Mouse (Mus musculus): ENCODE results near the gene Rab37.

Rab37 gene

GRCm38 (mm10) chr11:115129508-115130126 is 38.4 kb downstream of the Rab37 start:
- in situ Hi-C loops (cut with MseI, MboI) = loop anchor here in 1 of 2 experiments (25.0 kb wide), 1 partner anchor 142 kb away; the partner anchor contains the start of gene Cd300ld

GRCm38 (mm10) chr11:115131768-115132381 is 40.6 kb downstream of the Rab37 start:
- in situ Hi-C loops (cut with MseI, MboI) = loop anchor here in 1 of 2 experiments (25.0 kb wide), 1 partner anchor 145 kb away; the partner anchor contains the start of gene Cd300ld

- in situ Hi-C loops (cut with MseI, MboI) = loop anchor here in 1 of 2 experiments (25.0 kb wide), 1 partner anchor 146 kb away; the partner anchor contains the start of gene Cd300ld
Observed at GRCm38 (mm10) chr11:115133800-115134199, 42.6 kb downstream of the Rab37 start, which contains the start of gene Cd300lf. Gene Cd300lf, minus strand, starts transcription at chr11:115133992.

GRCm38 (mm10) chr11:115138597-115139262 is 47.5 kb downstream of the Rab37 start:
- in situ Hi-C loops (cut with MseI, MboI) = loop anchor here in 1 of 2 experiments (25.0 kb wide), 1 partner anchor 151 kb away; the partner anchor contains the start of gene Cd300ld

- in situ Hi-C loops (cut with MseI, MboI) = loop anchor here in 1 of 2 experiments (25.0 kb wide), 1 partner anchor 155 kb away; the partner anchor contains the start of gene Cd300ld
Observed at GRCm38 (mm10) chr11:115141970-115142369, 50.7 kb downstream of the Rab37 start.

- in situ Hi-C loops (cut with MseI, MboI) = loop anchor here in 1 of 2 experiments (25.0 kb wide), 1 partner anchor 161 kb away; the partner anchor contains the start of gene Cd300ld
Observed at GRCm38 (mm10) chr11:115147813-115148212, 56.6 kb downstream of the Rab37 start.

- in situ Hi-C loops (cut with MseI, MboI) = loop anchor here (5.0 kb wide), 2 partner anchors 58 to 68 kb away; partner anchors contain the start of gene Rab37 (in 1 of the 2)
Observed at GRCm38 (mm10) chr11:115150741-115151254, 59.6 kb downstream of the Rab37 start.

GRCm38 (mm10) chr11:115151755-115152429 is 60.7 kb downstream of the Rab37 start:
- in situ Hi-C loops (cut with MseI, MboI) = loop anchor here (5.0 kb wide), 2 partner anchors 60 to 70 kb away; partner anchors contain the start of gene Rab37 (in 1 of the 2)

GRCm38 (mm10) chr11:115153088-115153487 is 61.9 kb downstream of the Rab37 start:
- in situ Hi-C loops (cut with MseI, MboI) = loop anchor here (5.0 kb wide), 2 partner anchors 61 to 71 kb away; partner anchors contain the start of gene Rab37 (in 1 of the 2)

GRCm38 (mm10) chr11:115153699-115154292 is 62.6 kb downstream of the Rab37 start:
- in situ Hi-C loops (cut with MseI, MboI) = loop anchor here (5.0 kb wide), 2 partner anchors 61 to 71 kb away; partner anchors contain the start of gene Rab37 (in 1 of the 2)

- in situ Hi-C loops (cut with MseI, MboI) = no loop called here
Observed at GRCm38 (mm10) chr11:115155053-115155634, 63.9 kb downstream of the Rab37 start.

GRCm38 (mm10) chr11:115157933-115158719 is 66.9 kb downstream of the Rab37 start:
- in situ Hi-C loops (cut with MseI, MboI) = no loop called here

GRCm38 (mm10) chr11:115160016-115160797 is 69.0 kb downstream of the Rab37 start:
- in situ Hi-C loops (cut with MseI, MboI) = loop anchor here in 1 of 2 experiments (5.0 kb wide), 1 partner anchor 102 kb away; no protein-coding TSS in a partner anchor

- in situ Hi-C loops (cut with MseI, MboI) = loop anchor here in 1 of 2 experiments (5.0 kb wide), 1 partner anchor 101 kb away; no protein-coding TSS in a partner anchor
Observed at GRCm38 (mm10) chr11:115160883-115161577, 69.8 kb downstream of the Rab37 start.

- in situ Hi-C loops (cut with MseI, MboI) = loop anchor here in 1 of 2 experiments (5.0 kb wide), 1 partner anchor 101 kb away; no protein-coding TSS in a partner anchor
Observed at GRCm38 (mm10) chr11:115161578-115162204, 70.5 kb downstream of the Rab37 start.

GRCm38 (mm10) chr11:115162205-115162601 is 71.0 kb downstream of the Rab37 start:
- in situ Hi-C loops (cut with MseI, MboI) = loop anchor here in 1 of 2 experiments (5.0 kb wide), 1 partner anchor 100 kb away; no protein-coding TSS in a partner anchor

Data from mouse trophoblast stem cell (cell line).